Mouse (Mus musculus) C2C12 (cell line): ENCODE results near the gene Mrpl34. TPM values are rescaled to one million over a fixed set of nuclear protein-coding genes. Genes with fewer than 3 reads are reported as not detected.

ENCODE experiments used
- H3K27me3 ChIP-seq: one replicate; pipeline ENCODE4 v1.6.1; 2011; ENCODE audit not compliant: control insufficient read depth, insufficient read depth, insufficient read length
- H3K36me3 ChIP-seq: one replicate; pipeline ENCODE4 v1.6.1; 2011; ENCODE audit not compliant: control insufficient read depth, insufficient read depth
- H3K4me3 ChIP-seq: one replicate; pipeline ENCODE4 v1.5.1; 2011; ENCODE audit warnings: mild to moderate bottlenecking, control low read depth; ENCODE audit not compliant: poor library complexity, insufficient read depth, severe bottlenecking
- H3K79me2 ChIP-seq: one replicate; pipeline ENCODE4 v1.6.1; 2011; ENCODE audit not compliant: control insufficient read depth, insufficient read depth
- H3K79me3 ChIP-seq: one replicate; pipeline ENCODE4 v1.6.1; 2011; ENCODE audit warnings: low read depth, control low read depth
- H3ac ChIP-seq: one replicate; pipeline ENCODE3; 2011; ENCODE audit warnings: low read depth; ENCODE audit not compliant: control insufficient read depth, insufficient read length
- CEBPB ChIP-seq: IDR thresholded peaks from one replicate; pipeline ENCODE4 v1.6.1; 2011; ENCODE audit warnings: low read depth, mild to moderate bottlenecking, control low read depth, moderate library complexity
- CTCF ChIP-seq: IDR thresholded peaks from one replicate; pipeline ENCODE4 v1.5.1; 2011; ENCODE audit not compliant: control insufficient read depth, insufficient read depth, insufficient read length
- FOSL1 ChIP-seq: IDR thresholded peaks from one replicate; pipeline ENCODE4 v1.8.0; 2011; ENCODE audit warnings: mild to moderate bottlenecking, low read length; ENCODE audit not compliant: poor library complexity, insufficient read depth, severe bottlenecking
- MAX ChIP-seq: IDR thresholded peaks from one replicate; pipeline ENCODE4 v1.6.1; 2011; ENCODE audit warnings: mild to moderate bottlenecking, control low read depth
- MYOD1 ChIP-seq: IDR thresholded peaks from one replicate; pipeline ENCODE4 v1.6.1; 2011; ENCODE audit warnings: low read depth; ENCODE audit not compliant: control insufficient read depth, insufficient read length
- MYOG ChIP-seq: IDR thresholded peaks from one replicate; pipeline ENCODE4 v1.6.1; 2011; ENCODE audit not compliant: control insufficient read depth, insufficient read length; ENCODE audit errors: extremely low read depth
- USF1 ChIP-seq: IDR thresholded peaks from one replicate; pipeline ENCODE4 v1.6.1; 2011; ENCODE audit warnings: low read depth, mild to moderate bottlenecking, control low read depth, moderate library complexity
- polyA plus RNA-seq: library from polyadenylated mRNA; unstranded; fragments of >200 nt; fragmentation: generic; extraction: Trizol; gene quantifications from one replicate; pipeline ENCODE4 v1.2.1, GENCODE M21; 2012; ENCODE audit warnings: missing spikeins

The Mrpl34 gene
- polyA plus RNA-seq, 1 experiment, result 121 TPM

- Histone ChIP-seq H3K79me2 (peaks cover 31% of the 10 kb centered on the region), H3K4me3 (no peak overlapping the region), H3K36me3 (peaks cover 21% of the 10 kb centered on the region), H3K27me3 (no peaks in the 10 kb centered on the region), H3ac (no peak overlapping the region), H3K79me3 (peaks cover 5% of the 10 kb centered on the region)
- TF ChIP-seq MYOD1, result no peak
- no peak for TF ChIP-seq CEBPB
- TF ChIP-seq FOSL1, result no peak
- TF ChIP-seq USF1, result no peak
- TF ChIP-seq CTCF, result no peak
- TF ChIP-seq MYOG, result no peak
These were observed 19.2 kb downstream of the Mrpl34 start for GRCm38 (mm10) chr8:71483932-71484331.

DNA sequence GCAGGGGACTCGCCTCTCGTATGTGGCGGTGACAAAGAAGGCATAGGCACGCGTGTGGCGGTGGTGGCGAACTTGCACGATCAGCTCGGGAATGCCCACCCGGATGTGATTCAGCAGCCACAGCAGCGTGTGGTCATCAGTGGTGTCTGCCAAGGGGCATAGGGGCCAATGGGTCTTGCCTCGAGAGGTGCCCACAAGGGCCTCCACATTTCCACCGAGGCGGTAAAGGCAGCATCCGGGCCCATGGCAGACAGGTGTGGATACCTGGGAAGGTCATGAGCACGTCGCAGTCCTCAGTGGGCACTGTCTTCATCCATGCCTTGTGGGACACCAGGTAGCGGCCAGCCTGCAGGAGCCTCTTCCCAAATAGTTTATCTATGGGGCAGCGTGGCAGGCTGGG lies 20.0 kb downstream of the Mrpl34 start:
- Histone ChIP-seq H3ac (peak overlapping the region; percentile 21), H3K79me3 (peaks cover 11% of the 10 kb centered on the region), H3K79me2 (peaks cover 39% of the 10 kb centered on the region), H3K4me3 (peak overlapping the region; percentile 59), H3K27me3 (no peaks in the 10 kb centered on the region), H3K36me3 (peaks cover 16% of the 10 kb centered on the region)
- TF ChIP-seq MYOG (no peak), MAX (no peak), CTCF (no peak), MYOD1 (no peak), USF1 (no peak), FOSL1 (no peak), CEBPB (no peak)

GRCm38 (mm10) chr8:71485142-71486135 lies 20.7 kb downstream of the Mrpl34 start, which contains the start of gene Ano8:
TSS of gene Ano8 (minus strand) at chr8:71485963.
- H3K36me3 ChIP-seq, result peaks cover 19% of the 10 kb centered on the region
- H3ac ChIP-seq, result peak within 1 kb of the TSS; percentile 90
- H3K27me3 ChIP-seq, result no peaks in the 10 kb centered on the region
- TF ChIP-seq FOSL1 (no peak), USF1 (no peak), MYOD1 (no peak), CTCF (no peak), MAX (no peak), MYOG (no peak), CEBPB (no peak)
- peaks cover 46% of the 10 kb centered on the region for H3K79me2 ChIP-seq
- peak within 1 kb of the TSS; percentile 59 for H3K4me3 ChIP-seq
- peaks cover 15% of the 10 kb centered on the region for H3K79me3 ChIP-seq

- Histone ChIP-seq H3K79me3 (peaks cover 15% of the 10 kb centered on the region), H3K36me3 (peaks cover 23% of the 10 kb centered on the region), H3ac (no peak overlapping the region), H3K79me2 (peaks cover 50% of the 10 kb centered on the region), H3K27me3 (no peaks in the 10 kb centered on the region), H3K4me3 (peak overlapping the region; percentile 59)
- TF ChIP-seq MYOG (no peak), MYOD1 (no peak), CTCF (no peak), CEBPB (no peak), FOSL1 (no peak), USF1 (no peak), MAX (no peak)
These were observed 21.4 kb downstream of the Mrpl34 start for GRCm38 (mm10) chr8:71486136-71486529.

DNA sequence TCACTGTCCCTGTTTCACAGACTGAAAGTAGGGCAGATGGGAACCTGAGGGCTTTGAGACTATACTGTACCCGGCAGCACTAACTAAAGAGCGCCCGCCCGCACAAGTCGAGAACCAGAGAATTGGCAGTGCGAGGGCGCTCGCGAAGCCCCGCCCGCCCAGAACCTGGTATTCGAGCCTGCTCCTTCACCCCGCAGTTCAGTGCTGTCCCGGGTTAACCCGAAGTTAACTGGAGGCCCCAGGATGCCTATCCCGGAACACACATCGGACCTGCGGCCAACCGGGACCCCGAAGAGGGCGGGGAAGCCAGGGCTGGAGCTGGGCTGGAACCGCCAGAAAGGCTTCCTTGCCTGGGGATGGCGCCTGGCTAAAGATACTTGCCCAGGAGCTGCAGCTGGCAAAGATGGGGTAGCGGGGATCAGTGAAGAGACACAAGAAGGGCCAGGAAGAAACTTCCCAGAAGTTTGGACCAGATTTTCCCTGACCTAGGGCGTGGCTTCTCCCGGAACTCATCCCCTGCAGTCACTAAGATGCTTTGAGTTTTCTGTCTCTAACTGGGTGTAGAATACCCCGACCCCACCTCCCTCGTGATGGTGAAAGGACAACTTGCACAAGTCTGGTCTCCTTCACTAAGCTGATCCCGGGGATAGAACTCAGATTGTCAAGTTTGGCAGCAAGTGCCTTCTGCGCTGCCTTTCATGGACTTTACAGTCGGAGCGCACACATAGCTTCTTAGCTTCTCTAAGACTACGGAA lies 23.1 kb downstream of the Mrpl34 start, which contains the start of gene Gtpbp3:
Gene Gtpbp3 (plus strand): TSS at position 413 of the 755 bp plus-strand sequence.
- H3K4me3 ChIP-seq, result peak within 1 kb of the TSS; percentile 68
- TF ChIP-seq FOSL1, result no peak
- no peak for TF ChIP-seq MYOD1
- no peak for TF ChIP-seq USF1
- no peak for TF ChIP-seq CEBPB
- TF ChIP-seq MYOG, result no peak
- TF ChIP-seq MAX, result no peak
- TF ChIP-seq CTCF, result no peak
- H3ac ChIP-seq, result peak within 1 kb of the TSS; percentile 83
- H3K79me3 ChIP-seq, result peaks cover 15% of the 10 kb centered on the region
- H3K79me2 ChIP-seq, result peaks cover 50% of the 10 kb centered on the region
- H3K27me3 ChIP-seq, result no peaks in the 10 kb centered on the region
- H3K36me3 ChIP-seq, result peaks cover 31% of the 10 kb centered on the region
